In the genomic region with DNA sequence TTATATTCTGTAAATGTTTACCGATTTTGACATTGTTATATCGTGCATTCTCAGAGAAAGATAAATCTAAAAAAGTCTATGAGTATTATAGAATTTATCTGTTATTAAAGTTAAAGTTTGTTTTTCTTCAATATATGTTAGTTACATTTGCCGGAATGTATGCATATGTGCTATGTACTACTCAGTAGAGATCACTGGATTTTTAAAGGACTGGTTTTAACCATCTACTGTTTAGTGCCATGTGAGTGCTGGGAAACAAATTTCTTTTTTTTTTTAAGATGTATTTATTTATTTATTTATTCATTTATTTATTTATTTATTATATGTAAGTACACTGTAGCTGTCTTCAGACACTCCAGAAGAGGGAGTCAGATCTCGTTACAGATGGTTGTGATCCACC, we compare ENCODE assay signal across 17 mouse cellular contexts. TPM values are rescaled to one million over a fixed set of nuclear protein-coding genes. Genes with fewer than 3 reads are reported as not detected.
"Had no signal": no experiment of that assay in that cellular context is flagged by ENCODE, and none has a peak within 500 bp of the region (broad histone marks: within the 10 kb centered on the region; RNA-seq: fewer than 3 reads in every experiment).

No protein-coding gene starts in this region.

- H3K27ac ChIP-seq: hindbrain, postnatal 0 days; kidney, embryonic 15.5 days; left cerebral cortex, adult 2 months; limb, embryonic 12.5 days; liver, embryonic 14.5 days; neural tube, embryonic 13.5 days had no signal

- ATAC-seq: hindbrain, postnatal 0 days; intestine, embryonic 16.5 days had no signal

- H3K4me3 ChIP-seq: kidney, embryonic 15.5 days; left cerebral cortex, adult 2 months; limb, embryonic 12.5 days; neural tube, embryonic 13.5 days had no signal

- H3K27me3 ChIP-seq: kidney, embryonic 15.5 days; limb, embryonic 12.5 days; neural tube, embryonic 13.5 days had no signal

- H3K4me1 ChIP-seq: kidney, embryonic 15.5 days; limb, embryonic 12.5 days; neural tube, embryonic 13.5 days had no signal

- H3K4me2 ChIP-seq: kidney, embryonic 15.5 days; limb, embryonic 12.5 days; neural tube, embryonic 13.5 days had no signal

- H3K9ac ChIP-seq: kidney, embryonic 15.5 days; limb, embryonic 12.5 days; liver, embryonic 14.5 days; neural tube, embryonic 13.5 days had no signal

- DNase-seq: kidney, adult 2 months; kidney, postnatal 14 days; lung, adult 18-20 months; right cerebral cortex, postnatal 14 days; thymus, adult 18-20 months; thymus, postnatal 14 days had no signal

- H3K36me3 ChIP-seq: kidney, embryonic 15.5 days; limb, embryonic 12.5 days; neural tube, embryonic 13.5 days had no signal

RNA-seq across cellular contexts. Expression of a gene that starts 32.7 kb away (rescaled TPM):
- total RNA-seq: left cerebral cortex, adult 2 months; megakaryocyte-erythroid progenitor cell, adult 5-6 weeks had no signal
- polyA plus RNA-seq: intestine, embryonic 16.5 days; kidney, adult 2 months; large intestine, adult 2 months; lung, embryonic 16.5 days; spleen, adult 2 months had no signal
